Mouse (Mus musculus) bone marrow, adult 2 months (tissue): ENCODE results near the gene Med7. TPM values are rescaled to one million over a fixed set of nuclear protein-coding genes. Genes with fewer than 3 reads are reported as not detected.

Experiments used
- H3K27ac ChIP-seq: fragments of 200-500 bp; 2 replicates; pipeline ENCODE4 v1.5.1; 2012; ENCODE audit warnings: low read depth, mild to moderate bottlenecking, control low read depth, inconsistent platforms, low read length; ENCODE audit not compliant: control insufficient read depth, poor library complexity, insufficient read depth
- H3K4me1 ChIP-seq: fragments of 200-500 bp; 2 replicates; pipeline ENCODE4 v1.6.1; 2011; ENCODE audit warnings: low read length; ENCODE audit not compliant: control insufficient read depth, insufficient read depth
- H3K4me3 ChIP-seq: fragments of 200-500 bp; replicated peaks from 2 replicates; pipeline ENCODE3; 2011; ENCODE audit warnings: mild to moderate bottlenecking, low read depth, low read length, control low read depth; ENCODE audit not compliant: control insufficient read depth
- CTCF ChIP-seq: fragments of 200-500 bp; IDR thresholded peaks from 2 replicates; pipeline ENCODE4 v1.5.1; 2011; ENCODE audit warnings: low read length, control low read depth; ENCODE audit not compliant: control insufficient read depth, insufficient read depth
- POLR2A ChIP-seq: fragments of 200-500 bp; IDR thresholded peaks from 2 replicates; pipeline ENCODE4 v1.6.1; 2011; ENCODE audit warnings: low read depth, mild to moderate bottlenecking, control low read depth, low read length, borderline replicate concordance; ENCODE audit not compliant: control insufficient read depth
- WGBS: fragments of 180-500 bp; shearing (Covaris S2); methylation state at CpG from one replicate; pipeline ENCODE4 v1.1.7; 2018; 5-methylcytosine and 5-hydroxymethylcytosine counted together
- polyA plus RNA-seq: library from polyadenylated mRNA; stranded (reverse); fragments of >200 nt; gene quantifications from 2 replicates; pipeline ENCODE4 v1.2.4, GENCODE M21; 2011; ENCODE audit warnings: low replicate concordance; ENCODE audit not compliant: missing spikeins, insufficient read depth, insufficient read length

Gene Med7
- polyA plus RNA-seq, 1 experiment = 41.4 TPM

GRCm38 (mm10) chr11:46395698-46396097, 41.0 kb upstream of the Med7 start:
- 88% methylated on average over 2 of the region's 2 CpGs for WGBS
- Histone ChIP-seq H3K4me1 (peaks cover 7% of the 10 kb centered on the region; the same call in 1 of the 2 replicates), H3K4me3 (no peak overlapping the region), H3K27ac (no peak overlapping the region)
- TF ChIP-seq POLR2A = no peak
- no peak for TF ChIP-seq CTCF

- 46% methylated on average over 13 of the region's 13 CpGs for WGBS
- TF ChIP-seq POLR2A (no peak), CTCF (no peak)
Observed at GRCm38 (mm10) chr11:46396167-46396859, 40.4 kb upstream of the Med7 start, which contains the start of gene Fam71b. Gene Fam71b (plus strand): TSS chr11:46396559.

GRCm38 (mm10) chr11:46396860-46397179, 39.9 kb upstream of the Med7 start:
- TF ChIP-seq POLR2A (no peak), CTCF (no peak)
- no peak overlapping the region for H3K4me3 ChIP-seq
- 69% methylated on average over 4 of the region's 4 CpGs for WGBS
- peaks cover 7% of the 10 kb centered on the region; the same call in 1 of the 2 replicates for H3K4me1 ChIP-seq
- no peak overlapping the region for H3K27ac ChIP-seq

More at GRCm38 (mm10) chr11:46396167-46396859, 40.4 kb upstream of the Med7 start, which contains the start of gene Fam71b:
- Histone ChIP-seq H3K27ac (peak within 1 kb of the TSS; percentile 43), H3K4me3 (no peak within 1 kb of the TSS), H3K4me1 (peaks cover 7% of the 10 kb centered on the region; the same call in 1 of the 2 replicates)

GRCm38 (mm10) chr11:46397900-46398299, 38.8 kb upstream of the Med7 start:
- 59% methylated on average over 2 of the region's 2 CpGs for WGBS
- Histone ChIP-seq H3K4me3 (no peak overlapping the region), H3K27ac (no peak overlapping the region), H3K4me1 (peaks cover 7% of the 10 kb centered on the region; the same call in 1 of the 2 replicates)
- no peak for TF ChIP-seq POLR2A
- no peak for TF ChIP-seq CTCF

- Histone ChIP-seq H3K27ac (no peak overlapping the region), H3K4me3 (no peak overlapping the region), H3K4me1 (peaks cover 7% of the 10 kb centered on the region; the same call in 1 of the 2 replicates)
- 66% methylated on average over 4 of the region's 4 CpGs for WGBS
- TF ChIP-seq CTCF (no peak), POLR2A (no peak)
Observed at GRCm38 (mm10) chr11:46398473-46398872, 38.3 kb upstream of the Med7 start.

GRCm38 (mm10) chr11:46398933-46399383, 37.8 kb upstream of the Med7 start:
- WGBS = 19% methylated on average over 5 of the region's 5 CpGs
- Histone ChIP-seq H3K27ac (no peak overlapping the region), H3K4me1 (peaks cover 7% of the 10 kb centered on the region; the same call in 1 of the 2 replicates), H3K4me3 (no peak overlapping the region)
- TF ChIP-seq POLR2A = no peak
- no peak for TF ChIP-seq CTCF

- 82% methylated on average over 12 of the region's 12 CpGs for WGBS
- TF ChIP-seq POLR2A (no peak), CTCF (no peak)
Observed at GRCm38 (mm10) chr11:46401555-46401954, 35.2 kb upstream of the Med7 start.

GRCm38 (mm10) chr11:46404986-46405385, 31.7 kb upstream of the Med7 start:
- H3K27ac ChIP-seq = no peak overlapping the region
- no peaks in the 10 kb centered on the region for H3K4me1 ChIP-seq
- 85% methylated on average over 16 of the region's 16 CpGs for WGBS
- H3K4me3 ChIP-seq = no peak overlapping the region
- no peak for TF ChIP-seq POLR2A
- TF ChIP-seq CTCF = no peak

More at GRCm38 (mm10) chr11:46401555-46401954, 35.2 kb upstream of the Med7 start:
- H3K27ac ChIP-seq = no peak overlapping the region
- peaks cover 2% of the 10 kb centered on the region; the same call in 1 of the 2 replicates for H3K4me1 ChIP-seq
- no peak overlapping the region for H3K4me3 ChIP-seq
